Mouse (Mus musculus) adrenal gland, adult 18-20 months (tissue): ENCODE results near the gene Tpra1. TPM values are rescaled to one million over a fixed set of nuclear protein-coding genes. Genes with fewer than 3 reads are reported as not detected.

Experiments
- DNase-seq, 2 experiments: peaks; one replicate each; pipeline ENCODE4 v3.0.0; 2021 to 2022; ENCODE audit warnings: low spot score in 2 of 2
- long read RNA-seq, 2 experiments: library from polyadenylated mRNA; stranded (forward); transcript quantifications; one replicate each; pipeline ENCODE4 v2.0.0; 2021
- total RNA-seq, 2 experiments: library from RNA; stranded (reverse); gene quantifications; 1 replicate in 1 of 2; 2 replicates in 1 of 2; pipeline ENCODE4 v1.2.3; 2021

The Tpra1 gene
- total RNA-seq, result 100 to 1,000 TPM; 103 to 106 TPM
- long read RNA-seq, experiment 1, transcript Tpra1-201 (12 exons, 1,820 nt), result major isoform, 15 of 41 reads
- long read RNA-seq, experiment 1, partial matches to known transcripts, result 4 of 41 reads
- long read RNA-seq, experiment 1, other reads (novel, unspliced or antisense), result 19 of 41 reads
- long read RNA-seq, experiment 2, transcript Tpra1-201 (12 exons, 1,820 nt), result major isoform, 37 of 86 reads
- long read RNA-seq, experiment 2, partial matches to known transcripts, result 26 of 86 reads
- long read RNA-seq, experiment 2, other reads (novel, unspliced or antisense), result 21 of 86 reads

- peak; percentile 85 to 89 for DNase-seq
These were observed at the start of gene Tpra1 for GRCm38 (mm10) chr6:88901947-88902820. TSS of gene Tpra1 (plus strand) at chr6:88902251.

- DNase-seq, result no peak
These were observed 47.5 kb upstream of the Tpra1 start for GRCm38 (mm10) chr6:88854509-88854908.

- DNase-seq, result peak; percentile 51 to 66
These were observed 46.4 kb upstream of the Tpra1 start for GRCm38 (mm10) chr6:88855636-88856035.

GRCm38 (mm10) chr6:88857249-88857648 lies 44.8 kb upstream of the Tpra1 start:
- DNase-seq, result no peak

GRCm38 (mm10) chr6:88857830-88858229 lies 44.2 kb upstream of the Tpra1 start:
- no peak for DNase-seq

- no peak for DNase-seq
These were observed 43.7 kb upstream of the Tpra1 start for GRCm38 (mm10) chr6:88858341-88858740.

- DNase-seq, result no peak
These were observed 41.1 kb upstream of the Tpra1 start for GRCm38 (mm10) chr6:88860914-88861313.

- DNase-seq, result no peak
These were observed 36.3 kb upstream of the Tpra1 start for GRCm38 (mm10) chr6:88865704-88866103.

GRCm38 (mm10) chr6:88869459-88869858 lies 32.6 kb upstream of the Tpra1 start:
- peak in 1 of 2 experiments; percentile 41 for DNase-seq

GRCm38 (mm10) chr6:88870594-88870993 lies 31.5 kb upstream of the Tpra1 start:
- DNase-seq, result no peak

GRCm38 (mm10) chr6:88871546-88871945 lies 30.5 kb upstream of the Tpra1 start:
- DNase-seq, result no peak

GRCm38 (mm10) chr6:88872811-88873210 lies 29.2 kb upstream of the Tpra1 start:
- DNase-seq, result no peak

GRCm38 (mm10) chr6:88873965-88874867 lies 27.8 kb upstream of the Tpra1 start:
- DNase-seq, result no peak

- peak; percentile 71 to 75 for DNase-seq
These were observed 27.1 kb upstream of the Tpra1 start, which contains the start of gene Podxl2 for GRCm38 (mm10) chr6:88874868-88875508. TSS of gene Podxl2 (minus strand) at chr6:88875044.

GRCm38 (mm10) chr6:88879471-88879870 lies 22.6 kb upstream of the Tpra1 start:
- DNase-seq, result no peak

- DNase-seq, result no peak
These were observed 20.7 kb upstream of the Tpra1 start for GRCm38 (mm10) chr6:88881334-88881733.

GRCm38 (mm10) chr6:88884195-88884594 lies 17.9 kb upstream of the Tpra1 start:
- DNase-seq, result no peak

- no peak for DNase-seq
These were observed 17.4 kb upstream of the Tpra1 start for GRCm38 (mm10) chr6:88884690-88885089.

GRCm38 (mm10) chr6:88885644-88886416 lies 16.2 kb upstream of the Tpra1 start:
- DNase-seq, result no peak
